Mouse (Mus musculus) CH12.LX (cell line): Measurements from ENCODE around the gene Trim5. TPM values are rescaled to one million over a fixed set of nuclear protein-coding genes. Genes with fewer than 3 reads are reported as not detected.

ENCODE experiments used
- DNase-seq: peaks from one replicate; pipeline ENCODE4 v3.0.0-alpha.2; 2013; ENCODE audit errors: extremely low read depth
- H3K27ac ChIP-seq: 2 replicates; pipeline ENCODE4 v1.5.1; 2012; ENCODE audit warnings: low read depth, mild to moderate bottlenecking, control low read depth, moderate library complexity; ENCODE audit not compliant: insufficient read depth
- H3K27me3 ChIP-seq: replicated peaks from 2 replicates; pipeline ENCODE3; 2012; ENCODE audit warnings: inconsistent platforms
- H3K36me3 ChIP-seq, 2 experiments: replicated peaks in 1 of 2; 2 replicates each; pipeline versions ENCODE3 to v1.6.1; 2012; ENCODE audit warnings: inconsistent platforms in 1 of 2, low read length in 1 of 2, mild to moderate bottlenecking in 1 of 2, mixed read lengths in 1 of 2, moderate library complexity in 1 of 2; ENCODE audit not compliant: control insufficient read depth in 1 of 2, insufficient read depth in 1 of 2
- H3K4me1 ChIP-seq, 2 experiments: 2 replicates each; pipeline ENCODE4 v1.6.1; 2012; ENCODE audit warnings: inconsistent platforms in 1 of 2, moderate library complexity in 1 of 2; ENCODE audit not compliant: insufficient read depth in 2 of 2, control insufficient read depth in 1 of 2
- H3K4me2 ChIP-seq: 2 replicates; pipeline ENCODE4 v1.6.1; 2012; ENCODE audit warnings: low read depth, mild to moderate bottlenecking, control low read depth; ENCODE audit not compliant: poor library complexity, insufficient read depth, severe bottlenecking
- H3K4me3 ChIP-seq, 3 experiments: fragments of 150-350 bp in 1 of 3; sonication (generic) in 1 of 3; replicated peaks in 1 of 3; 2 replicates each; pipeline versions ENCODE3 to v1.5.1; 2011 to 2012; ENCODE audit warnings: low read depth in 2 of 3, low read length in 2 of 3, mild to moderate bottlenecking in 2 of 3, moderate library complexity in 2 of 3, control low read depth in 1 of 3, improper control_type of control experiment in 1 of 3, inconsistent platforms in 1 of 3, mixed read lengths in 1 of 3; ENCODE audit not compliant: poor library complexity in 1 of 3
- H3K79me2 ChIP-seq: replicated peaks from 2 replicates; pipeline ENCODE4 v1.6.1; 2012; ENCODE audit warnings: mild to moderate bottlenecking, moderate library complexity; ENCODE audit not compliant: control insufficient read depth, poor library complexity, insufficient read depth, severe bottlenecking; ENCODE audit errors: extremely low read depth
- H3K9ac ChIP-seq: 2 replicates; pipeline ENCODE4 v1.6.1; 2012; ENCODE audit warnings: low read depth, mild to moderate bottlenecking, control low read depth, moderate library complexity; ENCODE audit not compliant: insufficient read depth
- H3K9me3 ChIP-seq: replicated peaks from 2 replicates; pipeline ENCODE3; 2012; ENCODE audit warnings: low read length, inconsistent platforms, mixed read lengths
- BHLHE40 ChIP-seq: IDR thresholded peaks from 2 replicates; pipeline ENCODE4 v1.6.1; 2011; ENCODE audit warnings: mild to moderate bottlenecking, low read depth, low read length, improper control_type of control experiment
- CHD1 ChIP-seq: IDR thresholded peaks from 2 replicates; pipeline ENCODE4 v1.6.1; 2012; ENCODE audit warnings: low read depth, low read length, improper control_type of control experiment, inconsistent platforms
- CHD2 ChIP-seq: IDR thresholded peaks from 2 replicates; pipeline ENCODE4 v1.6.1; 2011; ENCODE audit warnings: low read length, improper control_type of control experiment
- CTCF ChIP-seq, 2 experiments: IDR thresholded peaks in 1 of 2; conservative IDR thresholded peaks in 1 of 2; 2 replicates each; pipeline ENCODE4 v1.5.1; 2011 to 2012; ENCODE audit warnings: low read depth in 2 of 2, low read length in 2 of 2, improper control_type of control experiment in 1 of 2, inconsistent platforms in 1 of 2, mild to moderate bottlenecking in 1 of 2, moderate library complexity in 1 of 2
- E2F4 ChIP-seq: IDR thresholded peaks from 2 replicates; pipeline ENCODE4 v1.6.1; 2011; ENCODE audit warnings: low read depth, low read length, improper control_type of control experiment; ENCODE audit not compliant: insufficient replicate concordance
- ELF1 ChIP-seq: IDR thresholded peaks from 2 replicates; pipeline ENCODE4 v1.6.1; 2014; ENCODE audit warnings: low read depth, mild to moderate bottlenecking, inconsistent platforms, low read length, improper control_type of control experiment
- ETS1 ChIP-seq: conservative IDR thresholded peaks from 2 replicates; pipeline ENCODE4 v1.6.1; 2012; ENCODE audit warnings: low read depth, mild to moderate bottlenecking, inconsistent platforms, low read length, improper control_type of control experiment, moderate library complexity
- GABPA ChIP-seq: IDR thresholded peaks from 2 replicates; pipeline ENCODE4 v1.6.1; 2012; ENCODE audit warnings: low read depth, low read length, improper control_type of control experiment, inconsistent platforms; ENCODE audit not compliant: insufficient replicate concordance
- HCFC1 ChIP-seq: IDR thresholded peaks from 2 replicates; pipeline ENCODE4 v1.6.1; 2012; ENCODE audit warnings: low read depth, mild to moderate bottlenecking, inconsistent platforms, low read length, improper control_type of control experiment
- IRF4 ChIP-seq: IDR thresholded peaks from 2 replicates; pipeline ENCODE4 v1.6.1; 2014; ENCODE audit warnings: low read depth, mild to moderate bottlenecking, inconsistent platforms, low read length, improper control_type of control experiment
- JUN ChIP-seq: IDR thresholded peaks from 2 replicates; pipeline ENCODE4 v1.6.1; 2011; ENCODE audit warnings: low read depth, mild to moderate bottlenecking, low read length, improper control_type of control experiment, moderate library complexity; ENCODE audit not compliant: insufficient read depth
- JUND ChIP-seq: conservative IDR thresholded peaks from 2 replicates; pipeline ENCODE4 v1.6.1; 2011; ENCODE audit warnings: low read depth, low read length, improper control_type of control experiment
- KAT2A ChIP-seq: IDR thresholded peaks from 2 replicates; pipeline ENCODE4 v1.6.1; 2012; ENCODE audit warnings: low read length, improper control_type of control experiment, inconsistent platforms; ENCODE audit not compliant: insufficient replicate concordance
- MAFK ChIP-seq: IDR thresholded peaks from 2 replicates; pipeline ENCODE4 v1.6.1; 2011; ENCODE audit warnings: low read length, improper control_type of control experiment; ENCODE audit not compliant: insufficient replicate concordance
- MAX ChIP-seq: IDR thresholded peaks from 2 replicates; pipeline ENCODE4 v1.6.1; 2011; ENCODE audit warnings: low read length, improper control_type of control experiment
- MAZ ChIP-seq: IDR thresholded peaks from 2 replicates; pipeline ENCODE4 v1.6.1; 2012; ENCODE audit warnings: low read depth, mild to moderate bottlenecking, inconsistent platforms, low read length, improper control_type of control experiment, moderate library complexity
- MEF2A ChIP-seq: IDR thresholded peaks from 2 replicates; pipeline ENCODE4 v1.6.1; 2014; ENCODE audit warnings: low read depth, mild to moderate bottlenecking, inconsistent platforms, low read length, improper control_type of control experiment, borderline replicate concordance
- MXI1 ChIP-seq: IDR thresholded peaks from 2 replicates; pipeline ENCODE4 v1.6.1; 2011; ENCODE audit warnings: mild to moderate bottlenecking, low read depth, low read length, improper control_type of control experiment
- NELFE ChIP-seq: IDR thresholded peaks from 2 replicates; pipeline ENCODE4 v1.6.1; 2011; ENCODE audit warnings: low read depth, low read length, improper control_type of control experiment
- PAX5 ChIP-seq: IDR thresholded peaks from 2 replicates; pipeline ENCODE4 v1.6.1; 2012; ENCODE audit warnings: low read length, inconsistent platforms, mixed read lengths
- POLR2A ChIP-seq: IDR thresholded peaks from 2 replicates; pipeline ENCODE4 v1.6.1; 2011; ENCODE audit warnings: low read depth, mild to moderate bottlenecking, improper control_type of control experiment, low read length
- POLR2AphosphoS2 ChIP-seq: IDR thresholded peaks from 2 replicates; pipeline ENCODE4 v1.6.1; 2011; ENCODE audit warnings: low read depth, low read length, improper control_type of control experiment
- RAD21 ChIP-seq: IDR thresholded peaks from 2 replicates; pipeline ENCODE4 v1.6.1; 2011; ENCODE audit warnings: low read depth, mild to moderate bottlenecking, low read length, improper control_type of control experiment, moderate library complexity
- RCOR1 ChIP-seq: conservative IDR thresholded peaks from 2 replicates; pipeline ENCODE4 v1.6.1; 2012; ENCODE audit warnings: low read depth, mild to moderate bottlenecking, inconsistent platforms, low read length, improper control_type of control experiment
- SIN3A ChIP-seq: IDR thresholded peaks from 2 replicates; pipeline ENCODE4 v1.6.1; 2012; ENCODE audit warnings: low read length, improper control_type of control experiment, inconsistent platforms
- SMC3 ChIP-seq: IDR thresholded peaks from 2 replicates; pipeline ENCODE4 v1.6.1; 2011; ENCODE audit warnings: low read depth, low read length, improper control_type of control experiment
- TBP ChIP-seq: conservative IDR thresholded peaks from 2 replicates; pipeline ENCODE4 v1.6.1; 2011; ENCODE audit warnings: low read depth, low read length, improper control_type of control experiment
- TCF12 ChIP-seq: IDR thresholded peaks from 2 replicates; pipeline ENCODE4 v1.6.1; 2014; ENCODE audit warnings: low read depth, mild to moderate bottlenecking, inconsistent platforms, low read length, improper control_type of control experiment
- UBTF ChIP-seq: IDR thresholded peaks from 2 replicates; pipeline ENCODE4 v1.6.1; 2012; ENCODE audit warnings: low read depth, mild to moderate bottlenecking, inconsistent platforms, low read length, improper control_type of control experiment, moderate library complexity
- USF1 ChIP-seq: IDR thresholded peaks from 2 replicates; pipeline ENCODE4 v1.6.1; 2014; ENCODE audit warnings: low read depth, mild to moderate bottlenecking, inconsistent platforms, low read length, improper control_type of control experiment
- USF2 ChIP-seq: conservative IDR thresholded peaks from 2 replicates; pipeline ENCODE4 v1.6.1; 2011; ENCODE audit warnings: low read depth, low read length, improper control_type of control experiment
- ZC3H11A ChIP-seq: IDR thresholded peaks from 2 replicates; pipeline ENCODE4 v1.6.1; 2012; ENCODE audit warnings: low read depth, mild to moderate bottlenecking, inconsistent platforms, low read length, improper control_type of control experiment
- ZKSCAN1 ChIP-seq: IDR thresholded peaks from 2 replicates; pipeline ENCODE4 v1.6.1; 2012; ENCODE audit warnings: low read depth, inconsistent platforms, low read length, improper control_type of control experiment, borderline replicate concordance
- ZMIZ1 ChIP-seq: IDR thresholded peaks from 2 replicates; pipeline ENCODE4 v1.6.1; 2012; ENCODE audit warnings: low read depth, mild to moderate bottlenecking, inconsistent platforms, low read length, improper control_type of control experiment
- ZNF384 ChIP-seq: IDR thresholded peaks from 2 replicates; pipeline ENCODE4 v1.6.1; 2012; ENCODE audit warnings: low read depth, low read length, improper control_type of control experiment, inconsistent platforms
- dilution Hi-C: fragments of 300-500 bp; cut with MboI; formaldehyde crosslinking; loops from 2 replicates; pipeline ENCODE4 v1.14.3; 2020; ENCODE audit warnings: low sequenced_read_pairs; ENCODE audit not compliant: extremely low pct_unique_long_range_greater_than_20kb, extremely low pct_ligation_motif_present
- in situ Hi-C: fragments of 300-500 bp; cut with MboI; formaldehyde crosslinking; loops from 3 replicates; pipeline ENCODE4 v1.14.3; 2019; ENCODE audit warnings: low sequenced_read_pairs, low pct_ligation_motif_present, low pct_unique_long_range_greater_than_20kb, mixed read lengths
- polyA plus RNA-seq: library from polyadenylated mRNA; unstranded; fragments of >175 nt; gene quantifications from 2 replicates; pipeline ENCODE4 v1.2.1, GENCODE M21; 2012; ENCODE audit warnings: low read depth; ENCODE audit not compliant: insufficient read length
- total RNA-seq, 2 experiments: library from RNA; depleted of rRNA; stranded (reverse); fragments of 300-350 nt in 1 of 2; fragments of >200 nt in 1 of 2; gene quantifications; 2 replicates each; pipeline ENCODE4 v1.2.3; 2012 to 2014

Trim5 gene
- total and polyA plus RNA-seq, 3 experiments, result 4.5 to 7.8 (median 6.5) TPM

- peaks cover 0 to 3% of the 10 kb centered on the region in 2 experiments for H3K36me3 ChIP-seq
- DNase-seq, result peak; percentile 91
- peak within 1 kb of the TSS; percentile 71 to 92 (median 84) for H3K4me3 ChIP-seq
- H3K4me1 ChIP-seq, result peaks cover 9 to 44% of the 10 kb centered on the region in 2 experiments; a peak in 3 of 4 replicates
- H3K79me2 ChIP-seq, result no peaks in the 10 kb centered on the region; the same call in 1 of the 2 replicates
- peak within 1 kb of the TSS; percentile 93 for H3K4me2 ChIP-seq
- TF ChIP-seq IRF4 (peak; percentile 93), MAX (no peak), ZMIZ1 (peak; percentile 47; the same call in 1 of the 2 replicates), KAT2A (no peak), MEF2A (no peak), ZC3H11A (no peak), ETS1 (peak; percentile 67), UBTF (no peak), ZKSCAN1 (no peak), TCF12 (no peak), USF2 (no peak), BHLHE40 (no peak), ELF1 (peak; percentile 75), MAFK (no peak), PAX5 (no peak), JUN (no peak), SMC3 (peak; percentile 58), E2F4 (no peak), TBP (peak; percentile 63; the same call in 1 of the 2 replicates), ZNF384 (peak; percentile 48), CTCF (conservative IDR thresholded peaks at IDR 0.05 in 1 of 2, IDR thresholded peaks at IDR 0.05 in 1 of 2; ENCODE audit: low read depth in 2 of 2, low read length in 2 of 2) (peak in 1 of 2 experiments; percentile 80; a peak in 2 of 4 replicates), POLR2AphosphoS2 (no peak), MAZ (peak; percentile 70; the same call in 1 of the 2 replicates), USF1 (no peak), CHD2 (0 out of 2 replicates have a peak, but pooled peaks have one; percentile 17), JUND (no peak), RCOR1 (no peak), GABPA (no peak), MXI1 (no peak), RAD21 (peak; percentile 75), SIN3A (peak; percentile 69), HCFC1 (peak; percentile 52; the same call in 1 of the 2 replicates), POLR2A (peak; percentile 57; the same call in 1 of the 2 replicates), CHD1 (no peak), NELFE (0 out of 2 replicates have a peak, but pooled peaks have one; percentile 35)
- no peaks in the 10 kb centered on the region for H3K9me3 ChIP-seq
- dilution Hi-C loops, result no loop called here
- peak within 1 kb of the TSS; percentile 95 for H3K9ac ChIP-seq
- in situ Hi-C loops, result no loop called here
- H3K27me3 ChIP-seq, result no peaks in the 10 kb centered on the region
- peak within 1 kb of the TSS; percentile 44; the same call in 1 of the 2 replicates for H3K27ac ChIP-seq
Measured at GRCm38 (mm10) chr7:104244287-104245181, 43.4 kb downstream of the Trim5 start, which contains the start of gene Trim34a. TSS of gene Trim34a (plus strand) at chr7:104244457.
